Mouse (Mus musculus) hindbrain, embryonic 16.5 days (tissue): ENCODE measurements around the gene Csnk1g1. TPM values are rescaled to one million over a fixed set of nuclear protein-coding genes. Genes with fewer than 3 reads are reported as not detected.

ENCODE experiments used
- ATAC-seq: fragments of 200-750 bp; cut with Nextera tagmentation; 2 replicates; pipeline ENCODE4 v1.8.0; 2017; ENCODE audit warnings: moderate TSS enrichment, moderate library complexity
- H3K27ac ChIP-seq: fragments of 300-500 bp; sonication (generic); 2 replicates; pipeline ENCODE4 v1.5.1; 2014; ENCODE audit warnings: low read depth, mild to moderate bottlenecking, control low read depth, low read length, moderate library complexity
- H3K27me3 ChIP-seq: fragments of 300-500 bp; sonication (generic); replicated peaks from 2 replicates; pipeline ENCODE4 v1.6.1; 2014; ENCODE audit warnings: low read length; ENCODE audit not compliant: control insufficient read depth, insufficient read depth
- H3K36me3 ChIP-seq: fragments of 300-500 bp; sonication (generic); 2 replicates; pipeline ENCODE4 v1.6.1; 2014; ENCODE audit warnings: mild to moderate bottlenecking, low read length, moderate library complexity, mixed read lengths; ENCODE audit not compliant: control insufficient read depth, insufficient read depth
- H3K4me1 ChIP-seq: fragments of 300-500 bp; sonication (generic); 2 replicates; pipeline ENCODE4 v1.6.1; 2014; ENCODE audit warnings: low read depth, low read length; ENCODE audit not compliant: control insufficient read depth, insufficient read depth
- H3K4me2 ChIP-seq: fragments of 300-500 bp; sonication (generic); 2 replicates; pipeline ENCODE4 v1.6.1; 2014; ENCODE audit warnings: mild to moderate bottlenecking, low read length, control low read depth, moderate library complexity
- H3K4me3 ChIP-seq: fragments of 300-500 bp; sonication (generic); 2 replicates; pipeline ENCODE4 v1.5.1; 2014; ENCODE audit warnings: mild to moderate bottlenecking, low read length, control low read depth, moderate library complexity
- H3K9ac ChIP-seq: fragments of 300-500 bp; sonication (generic); 2 replicates; pipeline ENCODE4 v1.6.1; 2014; ENCODE audit warnings: low read depth, mild to moderate bottlenecking, control low read depth, low read length, moderate library complexity
- H3K9me3 ChIP-seq: fragments of 300-500 bp; sonication (generic); 2 replicates; pipeline ENCODE4 v1.6.1; 2014; ENCODE audit warnings: mild to moderate bottlenecking, low read length, moderate library complexity; ENCODE audit not compliant: control insufficient read depth
- WGBS: fragments of 180-500 bp; shearing (Covaris S2); extraction: QIAGEN DNeasy Blood & Tissue Kit; methylation state at CpG from one replicate; pipeline ENCODE4 v1.1.7; 2014; 5-methylcytosine and 5-hydroxymethylcytosine counted together
- polyA plus RNA-seq: library from polyadenylated mRNA; unstranded; fragments of >200 nt; fragmentation: Nextera tagmentation; extraction: Ambion mirVana; gene quantifications from 2 replicates; pipeline ENCODE4 v1.2.1, GENCODE M21; 2015

Gene Csnk1g1
- polyA plus RNA-seq, 1 experiment from 2014 or later = 20.7 TPM

GRCm38 (mm10) chr9:65975886-65976285 is 67.2 kb downstream of the Csnk1g1 start:
- ATAC-seq = no peak

DNA sequence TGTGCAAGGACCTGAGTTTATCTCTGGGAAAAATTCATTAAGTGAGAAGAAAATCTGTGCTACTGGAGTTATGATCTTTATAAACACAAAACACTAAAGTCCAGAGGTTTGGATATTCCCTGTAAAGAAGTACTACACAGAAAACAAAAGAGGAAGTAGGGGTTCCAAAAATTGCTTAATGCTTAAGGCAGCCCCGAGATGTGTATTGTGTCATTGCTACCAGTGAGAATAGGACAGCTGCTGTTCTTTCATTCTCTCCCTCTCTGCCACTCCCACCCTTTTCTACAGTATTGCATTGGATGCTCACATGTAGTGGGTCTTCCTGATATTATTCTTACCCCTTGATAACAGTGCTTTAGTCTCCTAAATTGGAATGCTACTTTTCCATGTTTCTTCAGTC is 74.1 kb downstream of the Csnk1g1 start:
- no peak overlapping the region for H3K27ac ChIP-seq
- H3K4me3 ChIP-seq = no peak overlapping the region
- 76% methylated on average over 1 of the region's 1 CpGs for WGBS
- H3K27me3 ChIP-seq = no peaks in the 10 kb centered on the region
- H3K4me2 ChIP-seq = no peak overlapping the region
- no peaks in the 10 kb centered on the region for H3K36me3 ChIP-seq
- no peak overlapping the region for H3K9ac ChIP-seq
- no peaks in the 10 kb centered on the region for H3K4me1 ChIP-seq
- no peaks in the 10 kb centered on the region for H3K9me3 ChIP-seq
- no peak for ATAC-seq

More at GRCm38 (mm10) chr9:65975886-65976285, 67.2 kb downstream of the Csnk1g1 start:
- Histone ChIP-seq H3K36me3 (no peaks in the 10 kb centered on the region), H3K4me2 (no peak overlapping the region), H3K27ac (no peak overlapping the region), H3K4me3 (no peak overlapping the region), H3K4me1 (no peaks in the 10 kb centered on the region), H3K27me3 (no peaks in the 10 kb centered on the region), H3K9me3 (no peaks in the 10 kb centered on the region), H3K9ac (no peak overlapping the region)

- Histone ChIP-seq H3K27me3 (no peaks in the 10 kb centered on the region), H3K4me3 (no peak overlapping the region), H3K9ac (no peak overlapping the region), H3K9me3 (no peaks in the 10 kb centered on the region), H3K4me1 (no peaks in the 10 kb centered on the region), H3K27ac (no peak overlapping the region), H3K4me2 (no peak overlapping the region), H3K36me3 (no peaks in the 10 kb centered on the region)
- 79% methylated on average over 5 of the region's 5 CpGs for WGBS
- ATAC-seq = no peak
These were observed 78.3 kb downstream of the Csnk1g1 start for GRCm38 (mm10) chr9:65987021-65987420.

DNA sequence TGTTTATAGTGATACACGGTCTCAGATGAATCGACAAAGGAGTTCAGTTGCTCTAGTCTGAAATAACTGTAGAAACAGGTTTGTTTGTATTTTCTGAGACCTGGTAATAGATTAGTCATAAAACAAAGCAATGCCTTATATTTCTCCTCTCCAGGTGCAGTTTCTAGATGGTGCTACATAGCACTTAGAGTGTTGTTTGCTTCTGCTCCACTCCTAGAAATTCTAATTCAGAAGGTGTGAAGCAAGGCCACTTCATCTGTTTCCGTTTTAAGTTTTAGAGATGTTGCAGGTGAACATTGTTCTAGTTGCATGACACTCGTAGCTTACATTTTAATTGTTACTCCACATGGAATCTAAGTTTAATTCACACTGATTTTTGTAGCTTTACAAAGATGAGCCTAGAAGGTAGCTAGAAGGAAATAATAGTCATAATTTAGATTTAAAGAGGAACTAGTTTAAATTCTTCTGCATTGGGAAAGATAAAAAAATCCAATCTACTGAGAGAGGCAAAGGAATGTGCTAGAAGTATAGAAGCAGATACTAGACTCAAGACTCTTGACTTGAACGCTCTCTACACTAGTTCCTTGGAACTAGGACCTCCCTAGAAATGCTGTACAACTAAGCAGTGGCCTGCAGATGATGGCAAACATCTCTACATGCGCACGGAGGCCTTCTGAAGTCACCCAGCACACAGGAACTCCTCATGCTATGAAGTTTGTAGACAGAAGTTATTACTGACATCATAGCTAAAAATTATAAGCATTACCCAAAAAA is 87.1 kb downstream of the Csnk1g1 start:
- H3K4me1 ChIP-seq = no peaks in the 10 kb centered on the region
- 94% methylated on average over 7 of the region's 7 CpGs for WGBS
- no peak overlapping the region for H3K4me2 ChIP-seq
- H3K9me3 ChIP-seq = no peaks in the 10 kb centered on the region
- H3K9ac ChIP-seq = no peak overlapping the region
- ATAC-seq = no peak
- H3K27me3 ChIP-seq = no peaks in the 10 kb centered on the region
- H3K27ac ChIP-seq = no peak overlapping the region
- H3K4me3 ChIP-seq = no peak overlapping the region
- no peaks in the 10 kb centered on the region for H3K36me3 ChIP-seq

- Histone ChIP-seq H3K4me1 (no peaks in the 10 kb centered on the region), H3K36me3 (peaks cover 6% of the 10 kb centered on the region), H3K27ac (no peak overlapping the region), H3K4me2 (no peak overlapping the region), H3K9ac (no peak overlapping the region), H3K27me3 (no peaks in the 10 kb centered on the region), H3K9me3 (no peaks in the 10 kb centered on the region), H3K4me3 (no peak overlapping the region)
- 51% methylated on average over 5 of the region's 5 CpGs for WGBS
- ATAC-seq = no peak
These were observed 90.2 kb downstream of the Csnk1g1 start for GRCm38 (mm10) chr9:65998965-65999364.

- no peak for ATAC-seq
These were observed 95.7 kb downstream of the Csnk1g1 start for GRCm38 (mm10) chr9:66004380-66004779.

DNA sequence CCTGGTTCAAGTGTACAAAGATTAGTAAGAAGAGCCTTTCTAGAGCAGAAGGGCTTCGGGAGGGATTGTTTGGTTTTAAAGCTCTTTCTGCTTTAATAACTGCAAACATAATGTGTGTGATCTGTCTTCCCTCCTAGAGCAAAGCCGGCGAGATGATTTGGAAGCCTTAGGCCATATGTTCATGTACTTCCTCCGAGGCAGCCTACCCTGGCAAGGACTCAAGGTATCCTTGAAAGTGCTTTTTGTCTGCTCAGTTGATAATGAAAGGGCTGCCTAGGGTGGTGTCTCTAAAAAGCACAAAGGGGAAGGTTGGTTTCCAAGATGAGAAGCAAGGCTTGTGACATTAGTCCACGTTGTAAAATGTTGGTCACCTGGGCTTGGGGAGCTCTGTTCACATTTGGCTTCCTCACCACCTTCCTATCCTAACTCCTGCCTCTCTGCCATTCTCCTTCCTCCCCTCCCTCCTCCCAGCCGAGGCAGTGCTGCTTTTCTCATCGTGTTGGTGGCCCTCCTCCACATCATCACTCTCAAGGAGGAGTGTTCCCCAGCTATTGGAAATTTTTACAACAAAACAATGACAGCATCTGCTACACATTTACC is 99.0 kb downstream of the Csnk1g1 start:
- 66% methylated on average over 7 of the region's 7 CpGs for WGBS
- H3K4me1 ChIP-seq = no peaks in the 10 kb centered on the region
- H3K4me2 ChIP-seq = no peak overlapping the region
- H3K27ac ChIP-seq = no peak overlapping the region
- H3K9ac ChIP-seq = no peak overlapping the region
- no peaks in the 10 kb centered on the region for H3K27me3 ChIP-seq
- no peak for ATAC-seq
- no peaks in the 10 kb centered on the region for H3K9me3 ChIP-seq
- H3K36me3 ChIP-seq = peaks cover 7% of the 10 kb centered on the region
- H3K4me3 ChIP-seq = no peak overlapping the region

More at GRCm38 (mm10) chr9:66004380-66004779, 95.7 kb downstream of the Csnk1g1 start:
- no peak overlapping the region for H3K4me3 ChIP-seq
- no peak overlapping the region for H3K9ac ChIP-seq
- no peaks in the 10 kb centered on the region for H3K27me3 ChIP-seq
- H3K4me2 ChIP-seq = peak overlapping the region; percentile 38
- WGBS = 51% methylated on average over 4 of the region's 4 CpGs
- no peaks in the 10 kb centered on the region for H3K9me3 ChIP-seq
- no peaks in the 10 kb centered on the region for H3K4me1 ChIP-seq
- H3K36me3 ChIP-seq = peaks cover 8% of the 10 kb centered on the region
- H3K27ac ChIP-seq = no peak overlapping the region

- no peaks in the 10 kb centered on the region for H3K4me1 ChIP-seq
- no peaks in the 10 kb centered on the region for H3K9me3 ChIP-seq
- no peak overlapping the region for H3K27ac ChIP-seq
- no peak overlapping the region for H3K4me2 ChIP-seq
- no peak for ATAC-seq
- H3K36me3 ChIP-seq = no peaks in the 10 kb centered on the region; the same call in 1 of the 2 replicates
- no peak overlapping the region for H3K9ac ChIP-seq
- no peaks in the 10 kb centered on the region for H3K27me3 ChIP-seq
- H3K4me3 ChIP-seq = no peak overlapping the region
These were observed 111.9 kb downstream of the Csnk1g1 start for GRCm38 (mm10) chr9:66020601-66021000.

GRCm38 (mm10) chr9:66038082-66038481 is 129.4 kb downstream of the Csnk1g1 start:
- Histone ChIP-seq H3K27ac (no peak overlapping the region), H3K4me1 (no peaks in the 10 kb centered on the region), H3K27me3 (no peaks in the 10 kb centered on the region), H3K36me3 (peaks cover 6% of the 10 kb centered on the region; the same call in 1 of the 2 replicates), H3K9me3 (no peaks in the 10 kb centered on the region), H3K9ac (no peak overlapping the region), H3K4me3 (no peak overlapping the region), H3K4me2 (no peak overlapping the region)
- ATAC-seq = no peak
- 90% methylated on average over 4 of the region's 4 CpGs for WGBS
